Mouse (Mus musculus): Measurements from ENCODE around the gene Hes7.
A peak's percentile ranks its signal among the peaks of the same experiment; 100 is the strongest.
"Not testable (repeated sequence)": the region's sequence is repeated elsewhere in the genome, so short reads cannot be mapped to it uniquely, and the experiment has no call there.

Gene Hes7

DNA sequence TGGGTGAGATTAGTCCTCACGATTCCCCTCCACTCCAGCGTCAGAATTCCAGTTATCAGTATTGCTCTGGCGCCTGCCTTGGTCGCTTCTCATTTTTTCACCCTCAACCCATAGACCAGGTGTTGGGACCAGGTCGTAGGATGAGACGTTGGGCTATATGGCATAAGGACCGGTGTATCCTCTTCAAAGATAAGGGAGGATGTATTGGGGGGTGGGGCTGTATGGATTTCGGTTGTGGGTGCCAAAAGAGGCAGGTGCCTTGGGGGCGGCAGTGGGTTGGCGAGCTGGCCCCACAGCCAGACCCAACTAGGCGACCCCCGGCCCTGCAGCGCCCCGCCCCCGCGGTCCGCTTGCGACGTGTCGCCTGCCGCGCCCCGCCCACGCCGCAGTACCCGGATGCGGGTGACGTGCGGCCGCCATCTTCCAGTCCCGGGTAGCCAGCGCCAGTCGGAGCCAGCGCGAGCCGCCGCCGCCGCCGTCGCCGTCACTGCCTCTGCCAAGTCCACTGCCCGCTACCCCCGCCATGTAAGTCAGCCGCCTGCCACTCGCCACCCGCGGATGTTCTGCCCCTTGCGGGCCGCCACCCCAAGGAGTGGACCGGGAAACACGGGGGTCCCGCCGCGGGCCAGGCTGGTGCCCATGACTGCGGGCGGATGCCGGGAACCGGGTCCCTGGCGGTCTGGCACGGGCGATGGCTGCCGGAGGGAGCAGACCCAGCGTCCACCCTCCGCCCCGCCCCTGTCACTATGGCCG lies 31.9 kb upstream of the Hes7 start, which contains the start of gene Vamp2:
Vamp2 (plus strand) TSS at position 388 of the 753 bp plus-strand sequence.
- peak; percentile 47 for ATAC-seq (ENCODE audit: low TSS enrichment)

DNA sequence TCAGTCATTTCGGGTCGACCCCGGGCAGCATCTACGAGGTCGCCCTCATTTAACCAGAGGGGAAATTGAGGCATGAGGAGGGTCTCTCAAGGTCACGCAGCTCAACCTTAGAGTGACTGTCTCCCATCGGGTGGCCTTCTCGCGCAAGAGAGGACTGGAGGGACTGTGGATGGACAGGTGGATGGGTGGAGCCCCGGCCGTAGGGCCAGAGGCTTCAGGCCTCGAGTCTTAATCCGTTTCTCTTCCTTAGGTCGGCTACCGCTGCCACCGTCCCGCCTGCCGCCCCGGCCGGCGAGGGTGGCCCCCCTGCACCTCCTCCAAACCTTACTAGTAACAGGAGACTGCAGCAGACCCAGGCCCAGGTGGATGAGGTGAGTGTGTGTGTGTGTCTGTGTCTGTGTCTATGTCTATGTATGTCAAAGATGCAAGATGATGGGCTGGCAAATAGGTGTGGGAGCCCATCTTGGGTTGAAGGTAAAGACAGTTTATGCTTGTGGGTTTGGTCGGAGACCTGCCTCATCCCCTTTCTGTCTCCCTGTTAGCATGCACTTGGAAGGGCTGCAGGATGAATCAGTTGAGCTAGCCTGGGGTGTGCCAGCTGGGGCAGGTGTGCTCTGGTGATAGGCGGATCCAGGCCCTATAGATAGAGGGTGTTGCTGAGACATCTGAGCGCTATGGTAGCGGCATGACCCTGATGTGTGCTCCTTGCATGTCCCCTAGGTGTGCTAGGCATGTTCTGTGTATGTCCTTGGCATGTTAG lies 31.2 kb upstream of the Hes7 start:
- ATAC-seq (ENCODE audit: low TSS enrichment), result no peak

DNA sequence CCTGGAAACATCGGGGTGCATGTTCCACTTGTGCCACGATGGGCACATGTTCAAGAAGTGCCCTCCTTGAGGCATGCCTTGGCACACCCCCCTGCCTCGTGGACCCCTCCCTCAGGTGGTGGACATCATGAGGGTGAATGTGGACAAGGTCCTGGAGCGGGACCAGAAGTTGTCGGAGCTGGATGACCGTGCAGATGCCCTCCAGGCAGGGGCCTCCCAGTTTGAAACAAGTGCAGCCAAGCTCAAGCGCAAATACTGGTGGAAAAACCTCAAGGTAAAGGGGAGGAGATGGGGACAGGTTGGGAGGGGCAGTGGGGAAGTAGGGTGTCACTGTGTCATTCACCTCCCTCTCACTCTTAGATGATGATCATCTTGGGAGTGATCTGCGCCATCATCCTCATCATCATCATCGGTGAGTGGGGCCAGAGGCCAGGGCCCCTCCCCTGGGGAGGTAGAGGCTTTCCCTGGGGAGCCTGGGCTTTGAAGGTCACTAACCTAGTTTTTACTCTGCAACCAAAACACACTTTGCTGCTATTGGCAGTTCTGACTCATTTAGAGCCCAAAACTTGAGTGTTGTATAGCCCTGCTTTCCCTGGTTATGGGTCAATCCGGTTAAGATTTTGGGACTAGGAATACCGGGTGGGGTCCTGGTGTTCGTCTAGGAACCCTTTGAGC lies 30.5 kb upstream of the Hes7 start:
- ATAC-seq (ENCODE audit: low TSS enrichment), result no peak

DNA sequence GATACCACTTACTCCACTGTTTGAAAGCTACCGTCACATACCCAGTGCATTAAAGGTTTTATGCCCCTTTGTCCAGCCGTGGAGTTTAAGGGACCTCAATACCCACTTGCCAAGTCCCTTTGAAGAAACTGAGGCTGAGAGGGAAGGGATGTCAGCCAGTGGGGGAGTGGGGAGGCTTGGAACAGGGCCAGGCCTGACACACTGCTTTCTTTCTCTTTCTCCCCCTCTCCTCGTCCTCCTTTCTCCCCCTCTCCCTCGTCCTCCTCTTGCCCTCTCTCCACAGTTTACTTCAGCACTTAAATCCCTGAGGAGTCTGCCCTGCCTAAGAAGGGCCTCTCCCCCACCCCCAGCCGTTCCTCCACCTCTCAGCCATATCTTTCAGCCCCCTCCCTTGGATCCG lies 29.8 kb upstream of the Hes7 start:
- no peak for ATAC-seq (ENCODE audit: low TSS enrichment)

DNA sequence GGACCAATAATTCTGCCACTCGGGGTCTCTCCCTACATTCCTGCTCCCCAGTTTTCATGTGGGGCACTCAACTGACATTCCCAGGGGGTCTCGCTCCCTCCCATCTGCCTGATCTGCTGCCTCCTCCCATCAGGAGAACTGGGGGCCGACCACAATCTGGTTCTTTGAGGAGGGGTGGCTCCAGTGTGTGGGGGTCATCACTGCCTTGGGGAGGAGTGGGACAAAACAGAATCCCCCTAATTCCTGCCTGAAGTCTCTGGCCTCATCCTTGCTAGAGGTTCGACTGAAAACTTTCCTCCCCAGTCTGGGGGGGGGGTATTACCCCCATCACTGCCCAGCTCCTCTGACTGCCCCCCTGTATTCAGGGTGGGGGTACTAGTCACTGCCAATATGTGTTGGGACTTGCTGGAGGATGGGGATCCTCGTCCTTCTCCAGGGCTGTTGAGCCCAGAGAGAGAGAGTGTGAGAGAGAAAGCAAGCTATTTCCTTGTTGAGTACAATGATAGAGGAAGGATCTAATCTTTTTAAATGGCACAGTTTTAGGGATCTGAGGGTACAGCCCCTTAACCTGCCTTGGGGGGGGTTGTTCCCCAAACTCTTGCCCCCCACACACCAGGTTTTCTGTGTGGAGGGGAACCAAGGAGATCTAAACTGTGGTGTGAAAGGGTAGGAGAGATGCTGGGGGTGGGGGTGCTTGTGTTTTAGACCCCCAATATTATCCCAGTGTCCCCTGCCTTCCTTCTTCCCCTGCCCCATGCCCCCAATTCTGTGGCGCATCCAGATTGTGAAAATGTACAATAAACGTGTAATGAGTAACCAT lies 28.4 kb upstream of the Hes7 start:
- ATAC-seq (ENCODE audit: low TSS enrichment), result no peak

DNA sequence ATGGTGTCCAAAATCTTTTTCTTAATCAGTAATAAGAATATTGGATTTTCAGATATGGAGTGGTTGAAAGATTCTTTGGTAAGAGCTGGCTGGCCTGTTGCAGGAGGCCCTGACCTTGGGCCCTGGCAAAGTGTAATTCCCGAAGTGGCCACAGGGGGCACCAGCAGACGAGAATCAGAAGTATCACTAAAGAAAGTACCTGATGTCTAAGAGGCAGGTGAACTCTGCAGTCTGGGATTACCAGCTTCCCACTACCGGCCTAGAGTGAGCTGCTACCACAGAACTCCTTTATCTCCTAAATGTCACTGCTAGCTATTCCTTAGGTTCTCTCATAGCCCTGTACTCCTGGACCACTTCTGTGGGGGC lies 27.8 kb upstream of the Hes7 start:
- no peak for ATAC-seq (ENCODE audit: low TSS enrichment)

DNA sequence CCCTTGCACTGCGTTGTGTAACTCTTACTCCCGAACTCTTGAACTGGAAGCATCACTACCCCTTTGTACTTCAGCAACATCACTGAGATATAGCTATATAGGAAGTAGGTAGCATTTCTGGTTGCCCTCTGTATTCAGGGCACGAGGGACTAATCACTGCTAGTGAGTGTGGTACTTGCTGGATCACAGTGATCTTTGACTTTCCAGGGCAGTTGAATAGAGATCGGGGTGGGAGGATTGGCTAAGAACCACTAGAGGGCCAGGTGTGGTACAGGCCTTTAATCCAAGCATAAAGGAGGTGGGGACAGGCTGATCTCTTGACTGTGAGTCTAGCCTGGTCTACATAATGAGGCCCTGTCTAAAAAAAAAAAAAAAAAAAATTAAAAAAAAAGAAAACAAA lies 27.3 kb upstream of the Hes7 start:
- ATAC-seq (ENCODE audit: low TSS enrichment), result no peak

DNA sequence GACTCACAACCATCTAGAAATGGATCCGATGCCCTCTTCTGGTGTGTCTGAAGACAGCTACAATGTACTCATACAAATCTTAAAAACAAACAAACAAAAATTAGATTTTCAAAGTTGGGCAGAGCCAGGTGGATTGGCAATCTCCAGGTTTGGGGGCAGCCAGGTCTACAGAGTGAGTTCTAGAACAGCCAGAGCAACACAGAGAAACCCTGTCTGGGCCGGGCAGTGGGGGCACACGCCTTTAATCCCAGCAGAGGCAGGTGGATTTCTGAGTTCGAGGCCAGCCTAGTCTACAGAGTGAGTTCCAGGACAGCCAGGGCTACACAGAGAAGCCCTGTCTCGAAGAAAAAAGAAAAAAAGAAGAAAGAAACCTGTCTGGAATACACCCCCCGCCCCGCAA lies 26.3 kb upstream of the Hes7 start:
- ATAC-seq (ENCODE audit: low TSS enrichment), result not testable (repeated sequence)

DNA sequence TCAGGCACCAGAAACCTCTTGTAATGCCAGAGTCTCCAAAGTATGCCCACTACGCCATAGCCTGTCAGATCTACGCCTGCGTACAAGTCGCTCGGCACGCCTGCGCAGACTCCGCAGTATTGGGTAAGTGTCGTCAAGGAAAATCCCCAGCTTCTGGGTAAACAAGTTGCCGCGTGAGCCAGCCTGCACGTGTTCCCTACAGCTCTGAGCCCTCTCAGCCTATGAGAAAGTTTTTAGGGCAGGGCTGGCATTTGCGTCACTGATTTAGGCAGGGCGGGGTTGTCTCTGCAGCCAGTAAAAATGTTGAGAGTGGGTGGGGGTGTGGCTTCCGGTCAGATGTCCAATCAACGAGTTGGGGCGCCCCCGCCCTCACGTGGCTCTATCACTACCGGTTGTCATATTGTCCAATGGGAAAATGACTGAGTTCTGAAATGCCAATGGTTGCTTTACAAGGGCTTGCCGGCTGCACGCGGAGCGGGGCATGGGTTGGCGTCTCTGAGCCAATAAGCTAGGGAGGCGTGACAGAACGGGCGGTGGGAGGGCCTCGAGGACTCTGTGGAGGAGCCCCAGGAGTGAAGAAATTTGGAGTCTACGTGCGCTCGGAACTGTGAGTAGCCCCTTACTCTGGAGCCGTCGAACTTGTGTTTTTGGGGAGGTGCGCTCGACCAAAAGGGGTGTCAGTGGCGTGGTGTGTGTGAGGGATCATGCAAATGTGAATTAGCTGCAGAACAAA lies 25.3 kb upstream of the Hes7 start, which contains the start of gene Per1:
Per1 (plus strand) TSS at position 521 of the 733 bp plus-strand sequence.
- peak; percentile 58 for ATAC-seq (ENCODE audit: low TSS enrichment)

DNA sequence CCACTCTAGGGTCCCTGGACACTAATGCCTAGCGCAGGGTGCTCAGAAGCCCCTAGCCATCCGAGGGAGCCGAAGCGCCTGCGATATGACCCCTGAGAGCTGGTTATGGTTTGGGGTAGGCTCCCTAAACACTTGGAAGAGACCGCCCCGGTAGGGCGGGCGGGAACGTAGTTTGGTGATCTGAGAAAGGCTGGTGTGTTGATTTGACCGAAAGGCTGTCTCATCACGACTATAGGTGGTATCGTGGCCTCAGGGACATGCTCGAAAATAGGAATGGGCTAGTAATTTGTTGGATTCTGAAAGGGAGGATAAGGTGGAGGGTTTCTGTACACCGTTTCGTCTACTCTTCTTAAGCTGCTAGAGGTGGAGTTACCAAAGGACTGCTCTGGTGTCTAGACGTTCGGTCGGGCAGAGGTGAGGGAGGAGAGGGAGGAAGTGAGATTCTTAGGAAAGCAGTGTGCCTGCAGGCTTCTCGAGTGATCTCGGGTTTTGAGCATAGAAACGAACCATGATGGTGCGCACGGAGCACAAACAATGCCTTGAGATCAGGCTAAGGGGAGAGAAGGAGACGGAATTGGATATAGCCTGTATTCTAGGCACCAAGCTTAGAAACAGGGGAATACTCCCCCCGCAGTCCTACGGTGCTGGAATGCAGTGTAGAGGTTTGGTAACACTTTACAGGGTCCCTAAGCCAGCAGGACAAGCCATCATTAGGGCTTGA lies 24.5 kb upstream of the Hes7 start:
- no peak for ATAC-seq (ENCODE audit: low TSS enrichment)

DNA sequence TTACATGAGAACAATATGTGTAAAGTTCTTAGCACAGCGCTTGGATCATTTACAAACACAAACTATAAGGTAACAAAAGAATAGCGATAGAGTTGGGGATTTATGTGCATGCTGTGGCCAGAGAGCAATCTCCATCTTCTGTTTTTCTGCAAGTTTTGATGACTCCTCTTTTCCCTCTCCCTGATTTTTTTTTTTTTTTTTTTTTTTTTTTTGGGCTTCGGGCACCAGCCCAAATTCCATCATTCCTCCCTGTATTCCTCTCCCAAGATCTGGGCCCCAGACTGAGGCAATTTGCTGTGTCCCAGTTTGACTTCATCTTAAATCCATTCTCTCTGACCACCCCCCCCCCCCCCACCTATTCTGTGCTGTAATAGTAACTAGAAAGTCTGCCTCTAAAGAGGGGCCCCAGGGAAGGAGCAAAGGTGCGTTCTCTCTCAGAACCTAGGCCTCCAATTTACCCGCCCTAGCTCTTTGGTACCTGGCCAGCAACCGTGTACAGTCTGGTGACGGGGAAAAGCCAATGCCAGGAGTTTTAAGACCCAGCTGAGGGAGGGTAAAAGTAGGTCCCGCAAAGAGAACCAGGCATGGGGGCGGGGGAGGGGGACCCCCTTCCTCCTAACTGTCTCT lies 23.7 kb upstream of the Hes7 start:
- ATAC-seq (ENCODE audit: low TSS enrichment), result no peak

DNA sequence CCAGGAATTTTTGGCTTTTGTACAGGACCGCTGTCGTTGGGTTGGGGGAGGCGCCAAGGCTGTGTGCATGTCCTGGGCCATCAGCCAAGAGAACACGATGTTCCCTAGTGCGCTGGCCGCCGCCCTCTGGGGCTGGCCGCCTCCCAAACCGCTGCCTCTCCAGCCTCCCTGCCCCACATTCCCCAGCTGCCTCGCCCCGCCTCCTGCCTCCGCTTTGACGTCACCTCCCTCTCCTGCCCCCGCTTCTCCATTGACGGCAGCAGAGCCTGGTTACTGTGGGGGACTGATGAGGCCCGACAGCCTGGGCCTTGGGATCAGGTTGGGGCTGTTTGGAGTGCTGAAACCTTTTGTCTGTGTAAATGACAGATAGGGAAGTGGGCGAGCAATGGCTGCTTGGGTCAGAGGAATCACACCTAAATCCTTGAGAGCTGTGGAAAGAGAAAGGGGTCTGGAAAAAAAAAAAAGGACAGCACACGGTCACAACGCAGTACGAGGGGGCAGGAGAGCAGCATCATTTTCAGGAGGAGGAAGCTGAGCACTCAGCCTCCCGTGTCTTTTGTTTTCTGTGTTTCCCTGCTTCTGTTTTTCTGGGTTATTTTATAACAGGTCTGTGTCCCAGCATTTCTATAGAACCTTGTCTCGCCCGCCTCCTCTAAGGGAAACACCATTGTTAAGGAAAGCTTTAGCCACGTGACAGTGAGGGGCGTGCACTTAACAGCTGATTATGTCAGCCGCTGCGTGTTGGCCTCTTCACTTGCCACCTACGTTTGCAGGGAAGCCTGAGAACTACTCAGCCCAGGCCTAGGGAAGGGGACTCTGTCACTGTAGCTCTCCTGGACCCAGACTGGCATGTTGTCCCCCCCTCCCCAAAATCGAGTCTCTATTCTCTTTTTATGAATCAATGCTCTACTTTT lies 23.0 kb upstream of the Hes7 start:
- peak; percentile 12; the same call in 1 of the 2 replicates for ATAC-seq (ENCODE audit: low TSS enrichment)

DNA sequence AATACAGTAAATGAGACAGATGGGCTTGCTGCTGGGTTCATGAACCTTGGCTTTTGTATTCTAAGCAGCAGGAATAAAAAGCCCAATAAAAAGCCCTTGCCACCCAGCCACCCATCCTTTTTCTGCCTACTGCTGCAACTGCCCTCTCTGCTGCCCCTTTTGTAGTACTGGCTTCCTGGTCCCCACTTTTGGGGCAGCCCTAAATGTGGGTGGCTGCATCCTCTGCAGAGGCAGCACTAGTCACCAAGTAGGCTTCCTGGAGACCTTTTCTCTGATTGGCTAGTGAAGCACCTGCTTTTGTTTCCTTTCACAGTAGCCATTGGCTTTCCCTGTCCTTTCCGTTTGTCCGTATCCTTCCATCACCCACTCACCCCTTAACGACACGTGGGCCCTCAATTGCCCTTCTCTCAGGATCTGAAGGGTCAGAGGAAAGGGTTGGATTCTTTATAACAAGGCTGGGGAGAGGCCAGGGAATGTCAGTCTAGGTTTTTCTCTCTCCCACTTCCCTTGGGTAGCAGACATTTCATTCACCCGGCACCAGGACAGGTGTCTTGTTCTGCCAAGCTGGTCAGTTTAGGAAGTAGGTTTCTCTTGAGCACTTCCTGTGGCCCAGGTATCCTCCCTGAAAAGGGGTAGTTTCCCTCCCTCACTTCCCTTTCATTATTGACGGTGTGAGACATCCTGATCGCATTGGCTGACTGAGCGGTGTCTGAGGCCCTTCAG lies 22.0 kb upstream of the Hes7 start:
- no peak for ATAC-seq (ENCODE audit: low TSS enrichment)

DNA sequence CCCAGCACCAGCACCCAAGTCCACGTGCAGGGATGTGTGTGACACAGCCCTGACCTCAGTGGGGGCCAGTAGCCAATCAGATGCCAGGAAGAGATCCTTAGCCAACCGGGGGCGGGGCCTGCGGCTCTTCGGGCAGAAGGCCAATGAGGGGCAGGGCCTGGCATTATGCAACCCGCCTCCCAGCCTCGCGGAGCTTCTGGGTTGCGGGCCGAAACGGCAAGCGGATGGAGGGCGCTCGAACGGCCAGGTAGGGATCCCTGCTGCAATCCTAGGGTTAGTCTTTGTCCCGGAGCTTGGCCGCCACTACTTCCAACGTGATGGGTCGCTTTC lies 21.5 kb upstream of the Hes7 start:
- ATAC-seq (ENCODE audit: low TSS enrichment), result 0 out of 2 replicates have a peak, but pooled peaks have one; percentile 10

DNA sequence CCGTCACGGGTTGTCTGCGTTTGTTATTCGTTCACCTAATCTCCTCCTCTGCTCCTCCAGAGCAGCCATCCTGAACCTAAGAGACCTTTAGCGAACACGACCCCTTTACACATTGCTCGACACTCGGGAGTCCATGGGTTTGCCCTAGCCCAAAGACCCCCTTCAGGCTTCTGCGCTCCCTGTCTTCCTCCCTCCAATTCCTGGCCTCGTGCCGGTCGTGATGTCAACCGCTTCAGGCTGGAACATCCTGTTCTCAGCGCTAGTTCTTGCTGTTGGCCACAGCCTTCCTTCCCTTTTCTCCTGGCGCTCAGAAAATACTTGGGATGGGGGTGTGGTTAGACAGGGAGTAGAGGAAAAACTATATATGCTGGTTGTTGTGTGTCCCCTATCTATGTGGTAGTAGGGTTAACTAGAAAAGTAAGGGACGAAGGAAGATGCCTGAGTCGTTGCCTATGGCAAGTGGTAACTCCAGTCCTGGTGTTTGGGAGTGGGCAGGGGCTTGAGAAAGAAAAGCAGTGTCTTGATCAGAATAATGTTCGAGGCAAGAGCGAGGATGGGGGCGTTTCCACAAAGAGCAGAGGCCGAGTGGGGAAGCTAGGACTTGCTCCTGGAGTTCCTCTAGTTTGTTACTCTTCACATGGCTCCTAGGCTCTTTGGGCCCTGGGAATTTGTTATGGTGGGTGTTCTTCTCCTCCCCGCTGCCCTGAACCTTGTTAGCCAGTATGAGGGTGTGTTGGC lies 20.9 kb upstream of the Hes7 start:
- ATAC-seq (ENCODE audit: low TSS enrichment), result no peak

DNA sequence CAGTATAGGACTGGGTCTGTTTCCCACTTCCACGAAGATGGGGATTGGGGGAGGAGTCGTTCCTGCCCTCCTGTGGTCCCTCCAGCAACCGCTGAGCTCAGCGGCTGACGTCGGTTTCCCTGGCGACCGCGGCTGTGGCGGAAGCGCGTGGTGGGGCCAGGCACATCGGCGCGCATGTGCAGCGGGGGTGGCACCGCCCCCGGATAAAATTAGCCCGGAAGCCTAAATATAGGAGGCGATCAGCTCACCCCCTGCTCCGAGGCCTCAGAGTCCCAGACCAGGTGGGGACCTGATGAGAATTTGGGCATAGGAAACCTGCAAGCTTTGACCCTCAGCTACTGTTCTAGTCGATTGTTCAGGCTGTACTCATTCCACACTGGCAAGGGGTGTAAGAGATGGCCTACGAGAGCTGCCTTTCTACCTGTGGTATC lies 20.3 kb upstream of the Hes7 start:
- peak; percentile 47 for ATAC-seq (ENCODE audit: low TSS enrichment)

DNA sequence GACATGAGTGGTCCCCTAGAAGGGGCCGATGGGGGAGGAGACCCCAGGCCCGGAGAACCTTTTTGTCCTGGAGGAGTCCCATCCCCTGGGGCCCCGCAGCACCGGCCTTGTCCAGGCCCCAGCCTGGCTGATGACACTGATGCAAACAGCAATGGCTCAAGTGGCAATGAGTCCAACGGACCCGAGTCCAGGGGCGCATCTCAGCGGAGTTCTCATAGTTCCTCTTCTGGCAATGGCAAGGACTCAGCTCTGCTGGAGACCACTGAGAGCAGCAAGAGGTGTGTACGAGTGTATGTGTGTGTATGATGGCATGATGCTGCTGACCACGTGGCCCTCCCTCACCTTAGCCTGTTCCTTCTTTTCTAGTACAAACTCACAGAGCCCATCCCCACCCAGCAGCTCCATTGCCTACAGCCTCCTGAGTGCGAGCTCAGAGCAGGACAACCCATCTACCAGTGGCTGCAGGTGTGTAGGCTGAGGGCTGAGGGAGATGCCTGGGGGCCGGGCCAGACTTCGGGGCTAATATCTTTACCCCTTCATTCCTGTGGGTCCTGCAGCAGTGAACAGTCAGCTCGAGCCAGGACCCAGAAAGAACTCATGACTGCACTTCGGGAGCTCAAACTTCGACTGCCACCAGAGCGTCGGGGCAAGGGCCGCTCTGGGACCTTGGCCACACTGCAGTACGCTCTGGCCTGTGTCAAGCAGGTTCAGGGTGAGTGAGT lies 19.4 kb upstream of the Hes7 start:
- no peak for ATAC-seq (ENCODE audit: low TSS enrichment)
